Mouse (Mus musculus): ENCODE measurements at regions not wholly inside any gene's neighbourhood (a gene's known extent, or its start where the extent isn't known, plus 50 kb on each side); places are given as distances from the start of the nearest gene placed in this dataset.
A peak's percentile ranks its signal among the peaks of the same experiment; 100 is the strongest.

DNA sequence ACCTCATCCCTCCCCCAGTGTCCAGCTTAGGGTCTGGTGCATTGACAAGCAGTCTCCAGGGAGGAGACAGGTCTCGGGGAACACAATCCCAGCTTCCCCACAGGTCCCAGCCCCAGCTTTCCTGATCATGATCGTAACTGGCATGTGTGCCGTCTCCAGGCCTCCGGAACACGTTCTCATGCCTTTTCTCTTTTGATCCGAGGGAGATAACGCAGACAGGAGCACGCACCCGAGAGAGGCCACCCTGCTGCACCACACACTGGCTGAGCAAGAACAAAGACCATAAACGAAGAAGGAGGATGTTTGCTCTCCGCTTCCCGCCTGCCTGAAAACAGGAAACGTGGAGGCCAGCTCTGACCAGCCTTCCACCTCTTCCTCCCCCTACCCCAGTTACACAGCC, 209.8 kb downstream of the Sox9 start:
- H3K4me3 ChIP-seq = no peak overlapping the region
- no peak for TF ChIP-seq CTCF (conservative IDR thresholded peaks at IDR 0.05)
- H3K27ac ChIP-seq = no peak overlapping the region
- DNase-seq (ENCODE audit: low spot score in 2 of 2) = no peak

DNA sequence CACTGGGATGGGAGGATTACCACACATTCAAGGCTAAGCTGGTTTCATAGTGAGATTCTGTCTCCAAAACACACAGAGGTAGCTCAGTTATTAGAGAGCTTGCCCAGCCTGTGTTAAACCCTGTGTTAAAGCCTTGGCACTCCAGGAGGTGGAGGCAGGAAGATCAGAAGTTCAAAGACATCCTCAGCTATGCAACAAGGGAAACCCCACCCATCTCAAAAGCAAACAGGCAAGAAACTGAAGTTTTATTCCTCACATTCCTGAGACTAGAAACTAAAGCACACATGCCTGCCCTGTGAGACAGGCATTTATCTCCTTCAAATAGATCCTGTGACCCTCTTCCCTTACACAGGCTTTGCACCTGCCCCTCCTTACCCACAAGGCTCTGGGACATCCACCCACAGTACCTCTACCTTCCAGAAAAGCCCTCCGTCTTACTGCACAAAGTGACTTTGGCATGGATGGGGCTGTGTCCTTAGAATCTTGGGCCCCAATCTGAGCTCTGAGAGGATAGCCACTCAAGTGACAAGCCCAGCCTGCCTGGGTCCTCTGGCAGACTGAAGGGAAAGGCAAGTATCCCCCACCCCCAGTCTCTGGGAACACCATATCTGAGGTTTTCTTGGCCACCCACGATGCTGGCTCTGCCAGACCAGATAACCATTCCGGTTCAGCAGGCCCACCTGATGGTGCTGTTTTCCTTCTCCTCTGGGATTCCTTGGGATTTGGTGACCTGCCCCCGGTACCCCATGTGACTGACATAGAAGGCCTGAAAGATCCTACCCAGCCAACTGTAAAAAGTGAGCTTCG, 217.0 kb downstream of the Sox9 start:
- TF ChIP-seq CTCF (conservative IDR thresholded peaks at IDR 0.05) = no peak
- DNase-seq (ENCODE audit: low spot score in 2 of 2) = no peak
- no peak overlapping the region for H3K4me3 ChIP-seq
- no peak overlapping the region; the same call in 1 of the 2 replicates for H3K27ac ChIP-seq

DNA sequence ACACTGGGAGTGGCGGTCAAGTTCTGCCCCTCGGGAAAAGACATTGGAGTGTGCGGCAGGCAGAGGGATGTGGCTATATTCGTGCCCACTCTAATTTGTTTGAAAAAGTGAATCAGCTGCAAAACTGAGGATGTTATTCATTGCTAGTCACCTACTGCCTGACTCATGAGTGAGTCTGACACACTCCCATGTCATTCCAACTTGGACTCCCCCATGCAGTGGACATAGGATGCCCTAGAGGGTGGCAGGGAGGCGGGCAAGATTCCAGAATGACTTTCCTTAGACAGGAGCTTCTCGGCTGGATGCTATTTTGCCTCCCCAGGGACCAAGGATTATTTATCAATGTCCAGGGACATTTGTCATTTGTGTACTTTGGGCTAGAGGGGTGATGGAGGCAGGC, 219.0 kb downstream of the Sox9 start:
- H3K4me3 ChIP-seq = no peak overlapping the region

DNA sequence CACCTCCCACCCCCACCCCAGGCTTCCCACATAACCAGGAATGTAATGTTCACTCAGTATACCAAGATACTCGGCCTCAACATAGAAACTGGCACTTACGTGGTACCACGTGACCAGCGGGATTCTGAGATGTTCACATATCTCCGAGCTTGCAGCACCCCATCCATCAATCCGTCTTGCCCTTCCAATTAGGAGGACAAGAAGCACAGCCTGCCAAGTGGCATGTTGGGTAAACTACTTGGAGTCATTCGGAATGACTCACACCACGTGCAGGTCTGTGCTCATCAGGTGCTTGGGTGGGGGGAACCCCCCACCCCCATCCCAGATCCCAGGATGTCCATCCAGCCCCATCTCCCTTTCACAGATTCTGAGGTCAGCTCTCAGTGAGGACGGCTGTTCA, 223.9 kb downstream of the Sox9 start:
- DNase-seq (ENCODE audit: low spot score in 2 of 2) = no peak
- Histone ChIP-seq H3K27ac (no peak overlapping the region), H3K4me3 (no peak overlapping the region)
- no peak for TF ChIP-seq CTCF (conservative IDR thresholded peaks at IDR 0.05)

More for the DNA sequence above, 219.0 kb downstream of the Sox9 start:
- no peak overlapping the region for H3K27ac ChIP-seq
- no peak for DNase-seq (ENCODE audit: low spot score in 2 of 2)
- no peak for TF ChIP-seq CTCF (conservative IDR thresholded peaks at IDR 0.05)

DNA sequence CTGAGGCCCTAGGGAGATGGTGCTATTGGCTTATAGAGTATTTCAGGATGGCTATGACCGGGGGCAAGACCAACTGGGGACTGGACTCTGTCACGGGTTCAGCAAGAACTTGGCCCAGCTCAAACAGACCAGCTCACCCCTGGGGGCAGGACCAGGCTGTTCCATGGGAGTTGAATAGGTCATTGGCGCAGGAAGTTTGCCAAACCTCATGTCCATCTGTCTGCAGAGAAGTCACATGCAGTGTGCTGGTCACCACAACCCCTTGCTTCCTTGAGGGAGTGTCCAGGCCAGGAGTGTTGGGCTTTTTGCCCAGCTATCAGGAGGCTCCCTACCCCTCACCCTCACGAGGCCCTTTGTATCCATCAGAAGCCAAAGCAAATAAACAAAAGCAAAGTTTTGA, 226.5 kb downstream of the Sox9 start:
- no peak for TF ChIP-seq CTCF (conservative IDR thresholded peaks at IDR 0.05)
- no peak overlapping the region for H3K27ac ChIP-seq
- no peak for DNase-seq (ENCODE audit: low spot score in 2 of 2)

DNA sequence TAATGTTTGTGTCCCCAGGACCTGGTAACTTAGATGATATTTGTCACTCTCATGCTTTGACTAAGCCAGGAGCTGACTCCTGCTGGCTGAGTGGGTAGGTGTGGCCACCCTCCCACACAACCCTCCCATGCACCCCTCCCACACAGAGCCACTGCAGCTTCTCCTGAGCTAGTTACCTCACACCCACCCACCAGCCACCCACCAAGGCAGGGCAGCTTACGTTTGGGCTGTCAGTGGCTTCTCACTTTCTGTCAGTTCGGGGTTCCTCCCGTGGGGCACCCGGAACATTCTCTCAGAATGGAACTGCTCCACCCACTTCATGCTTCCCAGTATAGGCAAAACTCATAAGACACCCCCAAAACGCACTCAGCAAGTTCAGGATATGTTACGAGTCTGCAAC, 227.4 kb downstream of the Sox9 start:
- no peak for TF ChIP-seq CTCF (conservative IDR thresholded peaks at IDR 0.05)
- no peak overlapping the region for H3K4me3 ChIP-seq
- DNase-seq (ENCODE audit: low spot score in 2 of 2) = no peak
- H3K27ac ChIP-seq = no peak overlapping the region

More for the DNA sequence above, 226.5 kb downstream of the Sox9 start:
- H3K4me3 ChIP-seq = no peak overlapping the region

DNA sequence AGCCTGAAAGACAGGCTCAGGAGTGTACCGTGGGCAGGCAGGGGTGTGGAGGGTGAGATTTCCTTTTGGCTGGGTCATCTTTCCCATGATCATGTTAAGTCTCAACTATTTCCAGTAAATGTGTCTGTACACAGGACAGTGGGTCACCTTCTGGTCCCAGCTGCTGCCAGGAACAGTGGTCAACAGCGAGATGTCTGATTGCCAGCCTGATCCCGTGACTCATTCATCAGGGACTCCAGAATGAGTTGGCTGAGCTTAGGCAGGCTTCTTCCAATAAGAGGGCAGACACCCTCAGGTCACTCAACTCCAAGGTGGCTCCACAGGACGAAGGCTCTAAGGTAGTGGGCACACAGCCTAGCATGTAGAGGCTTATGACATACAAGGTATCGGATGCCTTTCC, 228.9 kb downstream of the Sox9 start:
- TF ChIP-seq CTCF (conservative IDR thresholded peaks at IDR 0.05) = no peak
- no peak for DNase-seq (ENCODE audit: low spot score in 2 of 2)
- no peak overlapping the region for H3K27ac ChIP-seq
- H3K4me3 ChIP-seq = no peak overlapping the region

DNA sequence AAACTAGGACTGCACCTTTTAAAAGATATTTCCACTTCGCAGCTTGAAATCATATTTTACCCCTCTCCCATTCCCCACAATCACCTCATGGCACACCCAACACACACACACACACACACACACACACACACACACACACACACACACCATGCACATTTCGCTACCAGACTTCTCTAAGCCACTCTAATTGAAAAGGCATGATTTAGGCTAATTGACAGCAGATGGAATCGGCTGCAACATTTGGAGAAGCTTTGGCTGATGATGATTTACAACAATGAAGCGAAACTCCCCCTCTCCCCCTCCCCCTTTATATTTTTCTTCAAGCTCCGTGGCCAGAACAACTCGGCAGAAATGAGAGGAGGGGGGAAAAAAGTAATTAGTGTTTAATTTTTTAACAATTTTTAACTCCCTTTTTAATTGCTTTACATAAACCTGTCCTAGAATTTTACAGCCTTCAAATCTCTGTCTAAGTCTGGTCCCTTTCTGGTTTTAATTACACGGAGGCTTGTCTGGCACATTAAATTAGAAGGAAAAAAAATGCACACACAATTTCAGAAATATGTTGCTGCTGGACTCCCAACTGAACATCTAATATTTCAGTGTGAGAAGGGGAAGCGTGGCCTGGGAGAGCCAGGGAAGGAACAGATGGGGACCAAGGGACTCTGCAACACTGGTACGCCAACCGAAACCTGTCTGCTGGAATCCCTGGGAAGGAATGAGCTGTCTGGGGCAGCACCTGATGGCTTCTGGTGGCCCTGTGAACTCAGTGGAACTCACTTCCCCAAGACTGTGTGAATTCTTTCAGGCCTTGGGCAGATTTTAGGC, 232.4 kb downstream of the Sox9 start:
- no peak for TF ChIP-seq CTCF (conservative IDR thresholded peaks at IDR 0.05)
- Histone ChIP-seq H3K4me3 (no peak overlapping the region), H3K27ac (peak overlapping the region; percentile 64)
- peak; percentile 46 to 64 for DNase-seq (ENCODE audit: low spot score in 2 of 2)

DNA sequence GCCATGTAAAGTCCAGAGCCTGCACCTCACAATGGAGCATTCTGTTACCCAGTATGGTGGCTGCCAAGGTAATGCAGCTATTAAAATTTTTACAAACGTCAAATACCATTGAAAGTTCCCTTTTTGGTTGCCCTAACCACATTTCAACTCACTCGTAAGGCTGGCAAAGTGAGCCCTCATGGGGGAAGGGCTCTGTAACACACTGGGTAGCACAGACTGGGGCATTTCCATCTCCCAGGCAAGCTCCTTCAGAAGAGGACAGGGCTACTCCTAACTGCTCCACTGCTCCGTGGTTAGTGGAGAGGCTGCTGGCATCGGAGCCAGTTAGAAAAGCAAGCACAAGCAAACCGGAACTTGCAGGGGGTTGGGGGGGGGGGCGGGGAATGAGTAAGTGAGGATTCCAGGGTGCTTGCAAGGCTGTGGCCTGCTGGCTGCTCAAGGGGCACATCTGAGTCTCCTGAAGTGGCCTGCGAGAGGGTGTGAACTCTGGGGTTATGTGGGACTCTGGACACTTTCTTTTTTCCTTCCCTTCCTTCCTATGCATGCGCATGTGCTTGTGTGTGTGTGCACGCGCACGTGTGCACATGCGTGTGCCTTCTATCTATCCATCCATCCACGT, 233.8 kb downstream of the Sox9 start:
- Histone ChIP-seq H3K27ac (peak overlapping the region; percentile 57; the same call in 1 of the 2 replicates), H3K4me3 (no peak overlapping the region)
- no peak for DNase-seq (ENCODE audit: low spot score in 2 of 2)
- TF ChIP-seq CTCF (conservative IDR thresholded peaks at IDR 0.05) = no peak

DNA sequence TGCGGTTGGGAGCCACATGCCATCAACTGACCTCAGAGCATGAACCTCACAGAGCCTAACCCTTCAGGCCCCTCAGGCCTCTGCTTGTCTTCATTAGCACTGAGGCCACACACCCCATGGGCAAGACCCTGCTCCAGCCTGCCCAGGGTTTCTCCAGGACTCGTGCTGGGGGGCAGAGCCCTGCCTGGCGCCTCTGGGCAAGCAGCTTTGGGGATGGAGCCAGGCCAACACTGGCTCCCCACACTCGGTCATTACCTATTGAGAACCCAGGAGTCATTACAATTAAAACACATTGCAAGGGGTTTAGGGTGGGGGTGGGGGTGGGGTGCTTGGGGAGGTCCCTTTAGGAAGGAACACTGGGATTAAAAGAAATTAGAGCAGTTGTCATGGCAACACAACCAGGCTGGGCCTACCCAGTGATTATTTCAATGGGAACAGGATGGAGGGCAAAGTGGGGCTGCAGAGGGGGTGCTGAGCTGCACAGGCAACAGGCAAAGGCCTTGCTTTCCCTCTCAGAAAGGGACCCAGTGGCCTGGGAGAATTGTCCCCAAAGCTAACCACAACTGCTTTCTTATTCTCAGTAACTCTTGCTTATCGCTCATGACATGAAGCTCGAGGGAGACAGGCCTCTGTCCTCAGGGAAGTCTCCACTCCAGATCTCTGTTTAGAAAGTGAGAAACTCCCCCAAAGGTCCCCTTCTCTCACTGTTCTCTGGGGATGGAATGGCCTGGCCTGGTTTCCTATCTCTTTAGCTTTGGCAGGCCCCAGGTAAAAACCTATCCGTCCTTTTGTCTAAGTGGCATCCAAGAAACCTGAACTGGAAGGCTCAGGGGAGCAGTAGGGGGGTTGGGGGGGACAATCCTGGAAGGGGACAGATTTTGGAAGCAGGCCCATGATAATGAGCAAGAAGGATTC, 235.0 kb downstream of the Sox9 start:
- H3K27ac ChIP-seq = peak overlapping the region; percentile 82
- TF ChIP-seq CTCF (conservative IDR thresholded peaks at IDR 0.05) = no peak
- DNase-seq (ENCODE audit: low spot score in 2 of 2) = peak; percentile 42 to 70
- no peak overlapping the region for H3K4me3 ChIP-seq

DNA sequence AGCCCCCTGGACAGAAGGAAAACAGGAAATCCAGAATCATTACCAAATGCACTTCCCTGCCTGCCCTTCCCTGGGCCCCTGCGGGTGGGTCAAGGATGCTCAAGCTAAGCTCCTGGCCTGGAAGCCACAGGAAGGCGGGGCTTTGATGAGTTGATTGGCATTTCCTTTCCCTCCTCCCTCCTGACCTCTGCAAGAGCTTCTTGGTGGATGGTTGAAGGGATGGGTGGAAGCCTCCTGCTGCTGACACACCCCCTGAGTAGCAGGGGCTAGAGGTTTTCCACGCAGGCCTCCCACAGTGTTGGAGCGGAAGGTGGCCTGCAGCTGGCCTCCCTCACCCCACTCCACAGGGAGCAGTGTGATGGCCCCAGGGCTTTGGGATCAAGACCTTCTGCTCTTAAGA, 239.5 kb downstream of the Sox9 start:
- no peak for DNase-seq (ENCODE audit: low spot score in 2 of 2)
- no peak overlapping the region for H3K4me3 ChIP-seq
- no peak overlapping the region for H3K27ac ChIP-seq
- TF ChIP-seq CTCF (conservative IDR thresholded peaks at IDR 0.05) = no peak

DNA sequence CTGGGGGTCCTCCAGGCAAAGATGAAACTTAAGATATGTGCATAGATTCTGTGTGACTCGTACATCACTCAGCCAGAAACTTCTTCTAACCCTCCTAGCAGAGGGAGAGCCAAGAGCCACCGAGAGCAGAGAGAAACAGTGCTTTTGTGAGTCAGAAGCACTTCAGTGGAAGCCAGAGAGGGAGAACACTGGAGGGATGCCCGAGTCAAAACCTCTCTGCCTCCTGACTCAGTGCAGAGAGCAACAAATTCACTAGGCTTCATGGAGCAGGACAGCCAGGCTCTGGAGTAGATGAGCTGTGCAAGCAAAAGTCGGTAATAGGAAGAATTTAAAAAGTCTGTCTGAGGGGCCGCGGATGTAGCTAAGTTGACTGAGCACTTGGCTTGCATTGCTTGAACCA, 245.0 kb downstream of the Sox9 start:
- DNase-seq (ENCODE audit: low spot score in 2 of 2) = no peak

More for the DNA sequence above, 245.0 kb downstream of the Sox9 start:
- TF ChIP-seq CTCF (conservative IDR thresholded peaks at IDR 0.05) = no peak
- peak overlapping the region; percentile 32; the same call in 1 of the 2 replicates for H3K27ac ChIP-seq
- no peak overlapping the region for H3K4me3 ChIP-seq
